Mouse (Mus musculus) heart, postnatal 10 days (tissue): ENCODE measurements at regions not wholly inside any gene's neighbourhood (a gene's known extent, or its start where the extent isn't known, plus 50 kb on each side); places are given as distances from the start of the nearest gene placed in this dataset.
"Not testable (repeated sequence)": the region's sequence is repeated elsewhere in the genome, so short reads cannot be mapped to it uniquely, and the experiment has no call there.

Experiments
- DNase-seq, 2 experiments: peaks; one replicate each; pipeline ENCODE4 v3.0.0; 2021
- intact Hi-C: fragments of 180-260 bp; cut with DNase I; formaldehyde crosslinking; loops from one replicate; pipeline ENCODE4 v1.15.1; 2025

GRCm38 (mm10) chr5:4348334-4348733 is 156.2 kb downstream of the Mterf1b start:
- no peak for DNase-seq
- intact Hi-C loops = no loop called here

- DNase-seq = no peak
- intact Hi-C loops = no loop called here
Observed at GRCm38 (mm10) chr5:4349943-4350342, 157.8 kb downstream of the Mterf1b start.

DNA sequence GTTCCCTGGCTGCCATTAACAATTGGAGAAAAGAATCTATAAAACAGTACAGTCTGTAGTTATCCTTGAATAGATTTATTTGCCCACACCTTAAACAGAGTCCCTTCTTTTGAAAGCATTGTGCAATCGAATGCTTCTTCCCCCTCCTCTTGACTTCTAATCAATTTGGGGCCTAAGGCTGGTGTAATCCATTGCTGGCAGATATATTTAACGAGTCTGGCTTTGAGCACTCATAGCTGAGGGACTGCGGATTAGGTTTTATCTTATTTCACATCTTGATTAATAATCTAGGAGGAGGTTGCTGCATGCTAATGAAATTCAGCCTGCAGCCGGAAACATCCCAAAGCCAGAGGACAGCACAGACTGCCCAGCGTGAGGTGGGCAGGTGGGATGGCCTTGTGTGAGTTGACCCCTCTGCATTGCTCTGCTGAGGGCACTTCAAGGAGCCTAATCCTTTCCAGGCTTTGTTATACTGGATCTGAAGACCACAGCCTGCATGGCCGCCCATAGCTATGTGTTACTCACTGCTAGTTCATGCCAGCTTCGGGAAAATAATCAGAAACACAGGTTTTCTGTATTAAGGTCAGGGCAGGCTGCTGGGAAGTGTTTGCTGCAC is 163.6 kb downstream of the Mterf1b start:
- intact Hi-C loops = no loop called here
- no peak for DNase-seq

GRCm38 (mm10) chr5:4356555-4357273 is 164.5 kb downstream of the Mterf1b start:
- intact Hi-C loops, DNase-seq: not testable (repeated sequence)

- intact Hi-C loops, DNase-seq: not testable (repeated sequence)
Observed at GRCm38 (mm10) chr5:4361547-4361946, 169.4 kb downstream of the Mterf1b start.

DNA sequence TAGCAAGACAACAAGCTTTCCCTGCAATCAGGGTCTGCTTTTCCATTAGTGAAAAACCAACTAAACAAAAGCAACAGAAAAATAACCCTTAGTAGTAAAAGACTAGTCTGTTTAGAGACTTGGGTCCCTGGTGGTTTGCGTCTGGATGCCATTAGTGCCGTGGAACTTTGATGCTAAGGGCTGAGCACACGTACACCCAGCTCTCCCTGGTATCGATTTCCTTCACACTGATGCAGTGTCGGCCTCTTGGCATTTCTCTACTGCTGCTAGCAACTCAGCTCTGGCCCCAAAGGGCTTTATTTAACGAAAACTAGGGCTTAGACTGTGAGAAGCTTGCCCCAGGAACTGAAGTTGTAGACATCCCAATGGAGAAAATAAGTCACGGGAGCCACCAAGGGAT is 192.6 kb downstream of the Mterf1b start:
- DNase-seq, intact Hi-C loops: not testable (repeated sequence)

GRCm38 (mm10) chr5:4391083-4391482 is 198.9 kb downstream of the Mterf1b start:
- DNase-seq = peak; percentile 6 to 52
- intact Hi-C loops = no loop called here

DNA sequence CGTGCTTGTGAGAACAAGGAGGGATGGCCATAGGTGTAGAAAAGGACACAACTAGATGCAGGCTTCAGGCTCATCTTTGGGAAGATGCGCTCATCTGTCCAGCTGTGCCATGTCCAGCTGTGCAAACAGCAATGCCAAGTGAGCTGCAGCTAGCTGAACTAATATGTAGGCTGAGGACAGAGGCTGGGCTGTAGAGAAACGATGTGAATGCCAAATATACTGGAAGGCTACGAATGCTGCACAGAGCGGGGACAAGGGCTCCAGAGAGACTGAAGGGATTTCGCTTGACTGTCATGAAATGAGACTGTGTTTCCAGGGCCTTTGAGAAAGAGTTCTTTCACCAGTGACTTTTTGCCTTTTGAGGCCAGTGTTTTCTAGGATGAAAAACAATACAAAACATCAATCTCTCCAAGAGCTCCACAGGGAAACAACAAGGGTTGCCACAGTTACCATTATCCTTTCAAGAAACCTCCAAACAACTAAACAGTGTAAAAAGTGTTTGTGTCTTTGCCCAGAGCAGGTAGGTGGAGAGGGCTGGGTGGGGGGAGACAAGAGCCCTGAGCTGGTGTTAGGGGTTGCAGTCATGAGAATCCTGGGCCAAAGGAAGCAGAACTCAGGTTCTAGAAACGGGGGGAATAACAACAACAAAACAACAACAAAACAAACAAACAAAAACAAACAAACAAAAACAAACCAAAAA is 202.3 kb downstream of the Mterf1b start:
- intact Hi-C loops, DNase-seq: not testable (repeated sequence)

DNA sequence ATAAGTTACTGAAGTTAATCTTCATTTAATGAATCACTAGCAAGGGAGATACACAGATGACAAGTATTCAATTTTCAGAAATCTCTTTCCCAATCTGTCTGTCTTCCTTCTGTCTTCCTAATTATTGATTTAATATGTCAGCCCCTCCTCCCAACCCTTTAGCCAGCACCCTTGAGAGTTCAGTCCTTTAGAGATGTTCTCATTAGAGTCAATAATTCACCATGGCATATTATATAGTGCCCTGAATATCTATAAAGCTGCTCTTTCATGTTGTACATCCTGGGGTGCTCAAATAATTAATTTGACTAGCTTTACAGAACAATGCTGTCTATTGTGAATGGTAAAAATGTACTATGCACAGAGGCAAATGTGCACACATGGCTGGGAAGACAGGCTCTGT is 205.9 kb downstream of the Mterf1b start:
- no peak for DNase-seq
- intact Hi-C loops = no loop called here

DNA sequence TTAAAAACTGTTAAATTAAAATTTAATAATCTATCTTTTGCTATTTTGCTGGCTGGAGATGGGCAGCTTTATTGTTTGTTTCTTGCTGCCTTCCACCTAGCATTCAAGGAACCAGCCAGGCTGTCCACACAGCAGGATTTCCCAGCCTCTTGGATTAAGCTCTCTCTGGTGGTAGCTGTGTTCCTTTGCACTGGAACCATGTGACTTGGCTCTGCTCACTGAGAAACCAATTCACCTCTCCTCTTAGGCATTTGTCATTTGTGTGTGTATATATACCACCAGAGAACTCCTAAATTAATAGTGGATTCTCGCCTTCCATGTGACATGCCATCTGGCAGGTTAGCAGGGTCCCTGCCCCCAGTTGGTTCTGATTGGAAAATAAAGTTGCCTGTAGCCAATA is 225.6 kb downstream of the Mterf1b start:
- intact Hi-C loops = no loop called here
- DNase-seq = no peak
